Mouse (Mus musculus) gastrocnemius, postnatal 25 days (tissue): ENCODE results near the gene Dennd1b. TPM values are rescaled to one million over a fixed set of nuclear protein-coding genes. Genes with fewer than 3 reads are reported as not detected.

Experiments
- DNase-seq: peaks from one replicate; pipeline ENCODE4 v3.0.0; 2022
- long read RNA-seq, 2 experiments: library from polyadenylated mRNA; stranded (forward); transcript quantifications; one replicate each; pipeline ENCODE4 v2.0.0; 2021
- total RNA-seq, 2 experiments: library from RNA; stranded (reverse); gene quantifications; 1 replicate in 1 of 2; 2 replicates in 1 of 2; pipeline ENCODE4 v1.2.3; 2021

Gene Dennd1b
- 10 to 100 TPM; 16.3 to 17.3 TPM for total RNA-seq
- long read RNA-seq, experiment 1, partial matches to known transcripts, result 0 of 5 reads
- long read RNA-seq, experiment 1, other reads (novel, unspliced or antisense), result 5 of 5 reads
- long read RNA-seq, experiment 2, partial matches to known transcripts, result 0 of 3 reads
- long read RNA-seq, experiment 2, other reads (novel, unspliced or antisense), result 3 of 3 reads

DNA sequence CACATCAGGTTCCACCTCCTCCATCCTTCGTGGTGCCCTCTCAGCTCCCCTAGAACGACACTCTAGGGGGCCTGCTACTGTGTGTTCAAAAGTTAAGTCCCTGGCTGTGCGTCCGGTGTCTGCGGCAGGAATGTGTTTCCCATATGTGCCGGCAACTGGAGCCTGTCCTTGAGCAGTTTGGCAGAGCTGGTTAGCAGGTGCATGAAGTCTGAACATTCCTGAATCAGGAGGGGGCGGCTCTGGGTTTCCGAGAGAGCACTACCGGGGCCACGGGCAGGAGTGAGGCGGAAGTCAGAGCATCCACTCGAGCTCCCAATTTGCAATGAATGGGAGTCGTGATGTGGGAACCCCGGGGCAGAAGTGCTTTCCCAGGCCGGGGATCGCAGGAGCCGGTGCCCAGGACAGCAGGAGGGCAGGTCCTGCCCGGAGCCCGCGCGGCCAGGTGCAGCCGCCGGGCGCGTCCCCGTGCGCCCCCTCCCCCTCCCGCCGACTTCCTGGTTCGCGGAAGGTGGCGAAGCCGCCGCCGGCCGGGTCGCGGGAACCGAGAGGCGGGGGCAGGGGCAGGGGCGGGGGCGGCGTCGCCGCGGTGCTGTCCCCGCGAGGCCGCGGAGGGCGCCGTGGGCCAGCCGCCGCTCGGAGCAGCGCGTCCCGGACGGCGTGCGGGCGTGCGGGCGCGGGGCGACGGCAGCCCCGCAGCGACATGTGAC lies at the start of gene Dennd1b:
Gene Dennd1b, plus strand, starts transcription at position 275 of the 707 bp plus-strand sequence.
- peak; percentile 67 for DNase-seq

DNA sequence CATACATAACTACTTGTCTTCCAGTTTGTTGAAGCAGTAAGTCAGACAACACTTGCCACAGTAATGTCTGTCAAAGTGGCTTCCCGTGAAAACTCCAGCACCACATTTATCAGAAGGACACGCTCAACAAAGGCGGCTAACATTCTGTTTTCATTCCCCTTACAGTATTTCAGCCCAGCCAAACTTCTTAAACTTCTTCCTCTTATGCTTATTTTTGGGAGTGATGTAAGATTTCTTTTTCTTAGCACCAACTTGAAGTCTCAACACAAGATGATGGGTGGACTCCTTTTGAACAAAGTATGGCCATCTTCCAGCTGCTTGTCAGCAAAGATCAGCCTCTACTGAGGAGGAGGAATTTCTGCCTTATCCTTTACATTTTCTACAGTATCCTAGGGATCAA lies 47.6 kb upstream of the Dennd1b start:
- no peak for DNase-seq

DNA sequence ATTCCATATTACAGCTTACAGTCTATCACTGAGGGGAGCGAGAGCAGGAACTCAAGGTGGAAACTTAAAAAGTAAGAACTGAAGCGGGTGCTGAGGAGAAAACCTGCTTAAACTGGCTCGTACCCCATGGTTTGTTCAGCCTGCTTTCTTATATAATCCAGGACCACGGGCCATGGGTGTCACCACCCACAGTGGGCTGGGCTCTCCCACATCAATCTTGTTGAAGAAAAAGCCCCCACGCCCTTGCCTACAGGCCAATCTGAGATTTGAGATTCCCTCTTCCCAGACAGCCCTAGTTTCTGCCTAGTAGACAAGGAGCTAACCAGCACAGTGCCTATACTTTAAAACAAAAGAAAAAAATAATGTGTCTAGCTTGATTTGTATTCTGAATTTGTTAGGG lies 43.6 kb upstream of the Dennd1b start:
- no peak for DNase-seq

DNA sequence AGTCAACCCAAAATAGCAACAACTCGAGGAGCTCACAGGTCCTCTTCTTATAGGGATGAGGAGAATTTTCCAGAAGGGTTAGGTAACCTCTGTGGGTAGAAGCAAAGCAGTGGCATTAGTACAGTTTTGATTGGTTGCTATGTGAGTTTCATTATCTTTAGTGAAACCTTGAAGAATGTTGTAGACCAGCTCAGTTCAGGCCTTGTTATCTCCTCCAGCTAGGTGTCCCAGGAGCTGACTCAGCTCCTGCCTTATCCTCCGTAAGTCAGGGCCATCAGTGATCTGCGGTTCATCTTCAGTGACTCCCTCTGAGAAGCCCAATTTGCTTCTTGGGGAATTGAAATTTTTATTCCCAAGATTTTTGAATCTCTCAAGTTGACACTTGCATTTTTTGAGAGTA lies 43.2 kb upstream of the Dennd1b start:
- DNase-seq, result no peak

DNA sequence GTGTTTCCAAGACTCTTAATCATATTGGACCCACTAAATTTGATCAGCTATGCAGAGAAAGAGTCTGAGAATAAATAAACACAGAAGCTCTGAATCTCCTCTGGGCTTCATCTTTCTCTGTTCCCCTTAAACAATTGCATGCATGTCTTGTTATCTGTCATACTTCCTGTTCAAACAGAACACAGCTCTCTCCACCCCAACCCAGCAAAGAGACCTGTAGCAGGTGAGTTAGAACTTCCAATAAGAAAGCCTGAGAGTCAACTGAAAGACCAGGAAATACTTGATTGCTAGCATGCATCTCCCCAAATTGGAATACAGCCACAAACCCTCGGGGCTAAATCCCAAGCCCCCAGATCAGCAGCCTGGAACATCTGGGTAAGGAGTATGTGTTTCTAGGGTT lies 42.4 kb upstream of the Dennd1b start:
- no peak for DNase-seq

DNA sequence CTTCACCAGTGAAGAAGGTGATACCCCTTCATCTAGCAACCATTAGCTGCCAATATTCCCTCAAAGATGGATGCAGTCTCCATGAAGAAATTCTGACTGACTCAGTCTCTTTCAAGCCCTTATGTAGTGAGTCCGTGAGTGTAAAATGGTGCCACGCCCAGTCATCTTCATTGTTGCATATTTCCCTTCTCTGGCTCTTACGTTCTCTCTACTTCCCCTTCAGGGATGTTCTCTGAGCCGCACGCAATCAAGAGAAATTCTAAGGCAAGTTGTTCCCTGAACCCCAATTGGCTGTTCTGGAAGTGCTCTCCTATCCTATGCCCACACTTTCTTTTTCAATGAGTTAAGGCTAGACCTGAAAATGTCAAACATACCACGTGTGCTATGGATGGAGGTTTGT lies 40.3 kb upstream of the Dennd1b start:
- DNase-seq, result no peak

DNA sequence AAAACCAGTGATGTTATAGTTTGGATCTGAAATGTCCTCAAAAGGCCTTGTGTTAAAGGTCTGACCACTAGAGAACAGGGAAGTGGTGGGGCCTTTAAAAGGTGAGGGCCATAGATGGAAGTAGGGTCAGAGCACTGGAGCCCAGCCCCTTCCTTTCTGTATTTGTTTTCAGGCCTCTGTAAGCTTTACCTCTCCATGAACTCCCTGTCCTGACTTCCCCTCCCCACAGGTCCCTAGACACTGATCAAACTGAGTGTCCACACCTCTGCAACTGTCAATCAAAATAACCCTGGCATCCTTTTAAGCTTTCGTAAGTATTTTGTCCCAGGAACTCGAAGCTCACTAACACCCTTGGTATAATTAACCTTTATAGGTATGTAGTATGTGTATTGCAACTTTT lies 39.0 kb upstream of the Dennd1b start:
- DNase-seq, result no peak

DNA sequence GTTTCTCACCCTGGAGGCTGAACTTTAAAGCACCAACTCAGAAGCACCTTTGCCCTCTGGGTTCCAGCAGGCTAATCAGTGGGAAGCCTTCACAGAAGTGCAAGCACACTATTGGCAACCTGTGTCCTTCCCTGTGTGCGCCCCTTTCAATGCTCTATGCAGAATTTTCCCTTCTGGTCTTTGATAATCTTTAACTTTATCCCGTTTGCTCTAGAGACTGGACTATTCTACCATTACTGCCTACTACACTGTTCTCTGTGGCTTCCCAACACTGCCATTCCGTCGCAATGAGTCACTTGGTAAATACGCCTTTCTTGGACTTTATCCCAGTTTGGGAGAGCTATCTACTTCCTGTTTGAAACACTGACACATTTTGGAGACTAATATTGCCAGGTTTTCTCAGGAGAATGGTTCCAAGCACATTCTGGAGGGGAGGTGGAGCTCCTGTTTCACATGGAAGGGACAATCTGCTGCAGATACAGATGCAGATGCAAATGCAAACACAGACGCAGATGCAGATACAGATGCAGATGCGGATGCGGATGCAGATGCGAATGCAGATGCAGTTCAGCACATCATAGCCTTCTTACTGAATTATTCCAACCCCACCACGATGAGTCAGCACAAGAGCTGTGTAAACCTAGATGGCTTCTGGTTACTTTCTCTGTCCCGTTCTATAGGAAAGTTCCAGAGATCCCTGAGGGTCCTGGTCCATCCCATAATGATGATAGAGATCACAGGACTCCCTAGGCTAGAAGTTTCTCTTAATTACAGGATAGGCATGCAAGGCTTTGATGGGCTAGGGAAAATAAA lies 34.4 kb upstream of the Dennd1b start:
- DNase-seq, result peak; percentile 54

DNA sequence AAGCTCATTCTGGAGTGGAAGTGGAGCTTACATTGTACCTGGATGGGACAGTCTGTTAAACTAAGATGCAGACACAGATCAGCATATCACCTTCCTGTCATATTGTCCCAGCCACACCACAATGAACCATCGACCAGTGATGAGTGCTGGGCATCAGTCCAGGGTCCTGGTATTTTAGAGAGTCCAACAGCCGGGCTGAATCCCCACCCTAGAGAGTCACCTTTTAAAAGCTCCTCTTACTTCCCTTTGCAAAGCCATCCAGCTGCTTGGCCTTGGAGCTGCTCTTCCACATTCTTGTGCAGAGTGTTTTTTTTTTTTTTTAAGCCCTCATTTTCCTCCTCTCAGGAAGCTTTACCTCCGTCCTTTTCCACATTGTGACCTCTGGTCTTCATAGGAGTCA lies 33.2 kb upstream of the Dennd1b start:
- DNase-seq, result no peak

DNA sequence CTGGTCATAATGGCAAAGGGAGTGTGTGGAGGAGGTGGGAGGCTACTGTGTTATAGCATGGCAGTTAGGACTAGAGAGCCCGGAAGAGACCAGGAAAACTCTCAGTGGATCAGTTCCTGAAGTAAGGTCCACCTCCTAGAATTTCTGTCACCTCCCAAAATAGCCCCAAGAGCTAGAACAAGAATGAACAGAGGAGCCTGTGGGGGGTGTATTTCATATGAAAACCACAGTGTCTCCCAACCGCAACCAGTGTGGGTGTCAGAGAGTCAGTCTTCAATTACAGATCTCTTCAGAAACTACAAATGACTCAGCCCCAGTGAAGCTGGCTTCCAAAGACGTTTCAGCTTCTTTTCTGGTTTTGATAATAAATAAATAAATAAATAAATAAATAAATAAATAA lies 32.4 kb upstream of the Dennd1b start:
- peak; percentile 15 for DNase-seq

DNA sequence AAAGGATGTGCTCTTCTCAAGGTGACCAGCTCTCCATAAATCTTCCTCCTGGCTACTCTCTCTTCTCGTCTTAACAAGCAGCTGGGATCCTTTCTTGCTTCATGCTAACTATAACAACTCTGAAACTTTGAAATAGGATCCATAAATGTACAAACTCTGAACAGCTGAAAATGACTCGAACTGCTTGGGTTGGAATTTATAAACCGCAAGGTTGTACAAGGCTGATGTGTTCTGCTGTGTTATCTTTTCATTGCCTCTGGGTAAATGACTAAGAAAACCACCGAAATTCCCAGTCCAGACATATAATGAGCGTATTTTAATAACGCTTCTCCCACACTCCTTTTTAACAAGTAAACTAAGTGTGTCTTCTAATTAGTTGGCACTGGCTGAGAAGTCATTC lies 27.1 kb upstream of the Dennd1b start:
- no peak for DNase-seq

DNA sequence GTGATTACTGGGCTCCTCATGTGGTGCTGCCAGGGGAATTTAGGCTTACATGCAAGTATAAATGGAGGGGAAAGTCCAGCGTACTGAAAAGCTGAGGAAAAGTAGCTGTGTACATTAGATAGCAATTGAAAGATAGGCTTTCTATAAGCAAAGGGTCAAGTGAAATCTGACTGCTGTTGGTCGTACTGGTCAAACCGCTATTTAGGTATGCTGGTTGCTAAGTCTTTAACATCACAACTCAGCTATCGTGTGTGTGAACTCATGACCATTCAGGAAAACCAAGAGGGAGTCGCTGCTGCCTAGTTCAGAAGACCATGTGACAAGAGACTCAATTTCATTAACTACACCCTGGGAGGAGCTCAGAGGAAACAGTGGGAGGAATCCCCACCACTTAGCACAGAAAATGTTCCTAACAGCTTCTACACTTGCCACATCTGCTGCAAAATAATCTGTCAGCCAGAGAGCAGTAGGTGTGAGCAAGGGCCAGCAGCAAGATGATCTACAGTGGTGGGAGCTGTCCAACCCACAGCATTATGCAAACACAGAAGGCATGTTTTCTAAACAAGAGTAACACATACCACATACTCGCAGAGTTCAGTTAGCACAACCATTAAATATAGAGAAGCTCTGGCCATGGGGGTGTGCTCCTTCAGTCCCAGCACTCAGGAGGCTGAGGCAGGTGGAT lies 25.4 kb upstream of the Dennd1b start:
- no peak for DNase-seq

DNA sequence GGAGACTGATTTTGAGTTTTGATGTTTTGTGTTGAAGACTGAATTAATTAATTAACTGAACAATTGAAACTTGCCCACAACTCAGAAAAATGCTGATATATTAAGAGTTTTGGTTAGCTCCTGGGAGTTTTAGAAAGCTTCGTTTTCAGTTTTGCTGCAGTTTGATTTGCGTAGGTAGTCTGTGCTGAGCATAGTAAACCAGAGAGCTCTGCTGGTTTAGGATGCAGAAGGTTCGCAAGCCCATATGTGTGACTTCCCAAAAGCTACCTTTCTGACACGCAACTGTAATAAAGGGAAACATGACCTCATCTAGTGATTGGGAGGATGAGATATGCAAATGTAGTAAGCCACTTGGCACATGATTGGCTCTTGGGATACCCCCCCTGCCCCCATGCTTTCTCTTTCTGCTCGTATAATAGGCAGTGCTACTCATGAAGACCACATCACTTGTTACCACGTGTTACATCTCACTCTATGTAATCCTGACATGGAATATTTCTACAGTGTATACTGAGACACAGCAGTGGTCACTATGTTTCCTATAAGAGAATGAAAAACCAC lies 23.6 kb upstream of the Dennd1b start:
- no peak for DNase-seq

DNA sequence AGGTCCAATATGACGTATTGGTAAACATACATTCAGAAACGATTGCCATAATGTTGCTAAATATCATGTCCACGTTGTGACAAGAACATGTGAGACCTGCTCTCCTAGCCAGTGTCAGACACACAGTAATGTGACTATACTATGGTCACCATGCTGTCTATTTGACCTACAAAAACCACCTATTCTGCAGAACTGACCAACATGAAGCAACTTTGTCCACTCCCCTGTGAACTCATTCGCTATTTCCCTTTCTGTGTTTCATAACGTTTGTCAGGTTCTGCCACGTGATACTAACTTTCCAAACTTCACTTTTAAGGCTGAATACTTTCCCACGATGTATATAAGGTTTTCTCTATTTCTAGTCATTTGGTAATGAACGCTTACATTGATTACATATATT lies 22.8 kb upstream of the Dennd1b start:
- no peak for DNase-seq

DNA sequence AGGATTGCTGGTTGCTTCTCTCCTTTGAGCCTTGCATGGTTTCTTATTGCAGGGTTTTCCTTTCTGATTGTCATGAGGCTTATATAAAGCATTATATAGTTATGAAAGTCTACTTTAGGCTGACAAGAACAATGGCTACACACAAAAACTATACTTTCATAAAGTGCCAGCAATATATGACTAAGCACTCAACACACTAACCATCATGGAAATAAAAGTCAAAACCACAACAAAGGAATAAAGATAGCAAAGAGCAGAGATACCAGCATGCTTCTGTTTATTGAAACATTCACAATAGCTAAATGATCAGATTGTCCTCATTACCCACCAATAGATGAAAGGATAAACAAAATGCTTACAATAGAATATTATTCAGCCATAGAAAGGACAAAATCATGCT lies 11.1 kb upstream of the Dennd1b start:
- DNase-seq, result no peak

DNA sequence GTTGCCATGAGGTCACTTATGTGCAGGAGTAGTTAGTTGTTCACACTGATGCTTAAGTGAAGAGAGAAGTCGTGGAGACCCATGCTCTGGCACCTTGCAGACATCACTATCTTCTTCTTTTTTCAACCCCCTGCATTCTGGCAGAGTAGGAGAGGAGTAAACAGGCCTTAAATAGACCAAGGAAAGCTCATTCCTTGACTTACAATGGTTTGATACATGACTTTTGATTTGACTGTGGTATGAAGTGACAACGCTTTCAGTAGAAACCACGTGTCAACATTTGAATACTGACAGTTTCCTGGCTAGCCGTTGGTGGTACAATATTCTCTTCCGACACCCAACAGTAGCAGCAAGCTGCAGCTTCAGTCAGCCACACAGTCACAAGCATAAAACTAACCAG lies 8.3 kb upstream of the Dennd1b start:
- DNase-seq, result no peak

DNA sequence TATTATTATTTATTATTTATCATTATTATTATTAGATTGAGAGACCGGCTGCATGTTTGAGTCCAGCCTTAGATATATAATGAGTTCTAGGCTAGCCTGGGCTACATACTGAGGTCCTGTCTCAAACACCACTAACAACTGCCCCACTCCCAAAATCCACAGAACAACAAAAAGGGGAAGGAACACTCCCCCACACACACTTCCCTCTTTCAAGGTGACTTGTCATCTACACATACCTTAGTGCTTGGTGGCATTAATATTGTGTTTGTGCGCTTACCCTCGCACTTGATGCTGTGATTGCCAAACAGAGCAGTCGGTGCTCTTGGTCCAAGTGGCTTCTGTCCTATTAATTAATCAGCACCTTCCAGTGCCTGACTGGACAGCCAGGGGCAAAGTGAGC lies 7.8 kb upstream of the Dennd1b start:
- no peak for DNase-seq

DNA sequence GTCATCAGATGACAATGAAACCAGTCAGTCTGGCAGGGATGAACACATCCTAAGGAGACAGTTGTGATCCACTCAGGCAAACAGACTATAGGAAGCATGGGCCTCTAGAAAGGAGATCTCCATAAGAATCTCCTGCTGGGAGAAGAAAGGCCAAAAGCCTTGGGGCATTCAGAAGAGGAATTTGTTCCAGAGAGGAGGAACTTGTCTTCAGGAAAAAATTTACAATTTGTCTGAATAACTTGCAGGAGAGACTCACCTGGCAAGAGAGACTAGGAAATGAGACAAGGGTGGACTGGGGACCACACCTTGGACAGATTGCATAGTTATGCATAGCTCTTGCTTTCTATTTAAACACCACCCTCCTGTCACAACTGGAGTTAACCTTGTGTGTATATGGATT lies 6.7 kb upstream of the Dennd1b start:
- DNase-seq, result no peak

DNA sequence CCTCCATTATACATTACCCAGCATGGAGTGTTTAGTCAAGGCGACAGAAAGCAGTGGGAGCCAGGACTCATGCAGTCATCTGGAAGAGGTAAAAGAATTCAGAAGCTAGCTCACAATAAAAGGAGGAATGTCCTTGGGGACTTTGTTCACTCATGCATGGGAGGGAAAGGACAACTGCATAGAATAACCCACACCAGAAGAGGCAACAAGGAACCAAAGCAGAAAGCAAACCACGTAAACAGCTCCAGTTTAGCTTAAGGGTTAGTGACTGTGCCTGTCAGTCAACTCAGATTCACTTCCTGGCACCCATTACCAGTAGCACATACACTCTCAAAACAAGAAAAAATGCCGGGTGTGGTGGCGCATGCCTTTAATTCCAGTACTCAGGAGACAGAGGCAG lies 6.1 kb upstream of the Dennd1b start:
- no peak for DNase-seq

DNA sequence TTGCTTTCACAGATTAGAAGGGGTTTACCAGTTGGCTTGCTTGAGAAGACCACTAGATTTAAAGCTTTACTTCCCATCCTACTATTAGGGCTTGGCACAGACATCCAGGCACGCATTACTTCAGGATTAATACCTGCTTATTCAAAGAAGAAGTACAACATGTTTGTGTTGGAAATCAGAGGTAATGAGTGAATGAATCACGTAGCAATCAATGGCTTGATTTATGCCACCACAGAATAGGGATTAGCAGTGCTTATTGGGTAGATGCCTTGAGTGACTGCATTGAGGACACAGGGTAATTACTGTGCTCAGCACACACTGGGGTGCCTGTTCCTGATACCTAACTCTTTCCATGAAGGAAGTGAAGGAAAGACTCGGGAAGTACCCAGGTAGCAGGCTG lies 4.4 kb upstream of the Dennd1b start:
- no peak for DNase-seq

DNA sequence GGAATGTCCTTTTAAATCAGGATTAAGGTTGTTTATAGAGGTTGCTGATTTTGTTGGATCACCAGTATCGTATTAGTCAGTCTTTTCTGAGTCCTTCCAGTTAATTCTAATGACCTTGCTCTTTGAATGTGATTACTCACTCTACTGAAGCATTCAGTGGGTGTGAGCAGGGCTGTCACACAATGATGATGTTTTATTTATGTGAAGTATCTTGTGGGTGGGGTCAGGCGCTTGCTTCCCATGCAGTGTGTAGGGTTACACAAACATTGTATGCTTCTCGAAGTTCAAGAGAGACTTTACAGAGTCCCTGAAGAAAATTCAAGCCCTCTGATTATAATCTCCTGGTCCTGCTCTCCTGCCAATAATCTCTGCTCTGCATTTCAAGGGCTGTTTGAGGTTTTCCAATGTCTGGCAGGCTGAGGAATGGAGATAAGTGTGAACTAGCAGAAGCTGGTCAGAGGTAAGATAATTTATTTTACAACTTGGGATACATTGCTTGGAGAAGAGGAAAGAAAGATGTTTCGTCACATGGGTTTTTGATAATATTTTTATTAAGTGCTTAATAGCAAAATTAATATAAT lies 3.2 kb upstream of the Dennd1b start:
- no peak for DNase-seq
